29 mouse cellular contexts compared by ENCODE assay signal in the genomic region with DNA sequence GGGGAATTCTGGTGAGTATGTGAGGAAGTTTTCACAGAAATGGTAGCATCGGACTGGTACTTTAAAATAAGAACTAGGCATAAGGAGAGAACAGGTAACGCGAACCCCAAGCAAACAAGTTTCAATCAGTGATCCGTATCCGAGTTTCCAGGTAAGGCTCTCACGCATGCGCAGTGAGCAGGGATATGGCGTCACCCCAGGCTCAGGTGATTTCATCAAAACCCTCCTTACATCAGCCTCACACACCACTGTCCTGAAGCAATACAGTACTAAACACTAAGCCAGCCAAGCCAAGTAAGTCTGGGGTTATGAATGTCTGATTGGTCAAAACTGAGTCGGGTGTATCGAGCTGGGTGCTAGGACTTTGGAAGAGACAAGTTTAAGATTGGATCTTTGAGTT. TPM values are rescaled to one million over a fixed set of nuclear protein-coding genes. Genes with fewer than 3 reads are reported as not detected.
DNase-seq lines count a peak whose midpoint lies in the region; ATAC-seq and TF ChIP-seq lines count a peak whose summit lies in the region.
"Had no signal": no experiment of that assay in that cellular context is flagged by ENCODE, and none has a peak within 500 bp of the region (broad histone marks: within the 10 kb centered on the region; RNA-seq: fewer than 3 reads in every experiment).

No protein-coding gene starts in this region.

- H3K4me1 ChIP-seq in kidney, embryonic 16.5 days (ENCODE audit: insufficient read depth, low read length): peaks cover 13% of the 10 kb centered on the region
- peaks cover 7% of the 10 kb centered on the region for H3K4me1 ChIP-seq in testis, adult 2 months (ENCODE audit: control insufficient read depth, insufficient read depth, low read length)
- H3K4me1 ChIP-seq: limb, embryonic 15.5 days had no signal

- TF ChIP-seq POLR2A in testis, adult 2 months (IDR thresholded peaks at IDR 0.05; ENCODE audit: control insufficient read depth, low read depth, low read length): no peak

- TF ChIP-seq CTCF in testis, adult 2 months (IDR thresholded peaks at IDR 0.05; ENCODE audit: control insufficient read depth, insufficient read depth, insufficient replicate concordance, low read depth, low read length): no peak

- H3K27ac ChIP-seq in kidney, embryonic 16.5 days (ENCODE audit: low read length): no peak overlapping the region
- no peak overlapping the region for H3K27ac ChIP-seq in testis, adult 2 months (ENCODE audit: control insufficient read depth, insufficient read depth, low read depth, low read length)
- H3K27ac ChIP-seq in macrophage: peak overlapping the region; percentile 70
- H3K27ac ChIP-seq: embryonic facial prominence, embryonic 15.5 days; forebrain, embryonic 15.5 days; heart, embryonic 13.5 days; hindbrain, embryonic 12.5 days; limb, embryonic 15.5 days; liver, embryonic 14.5 days; neural tube, embryonic 13.5 days; stomach, postnatal 0 days had no signal

- no peaks in the 10 kb centered on the region for H3K9me3 ChIP-seq in kidney, embryonic 16.5 days (ENCODE audit: low read length)
- H3K9me3 ChIP-seq: embryonic facial prominence, embryonic 15.5 days; forebrain, embryonic 15.5 days; heart, embryonic 13.5 days; hindbrain, embryonic 12.5 days; limb, embryonic 15.5 days; midbrain, embryonic 10.5 days; neural tube, embryonic 13.5 days had no signal

- H3K36me3 ChIP-seq in kidney, embryonic 16.5 days (ENCODE audit: insufficient read depth, low read length): no peaks in the 10 kb centered on the region
- H3K36me3 ChIP-seq in testis, adult 2 months (ENCODE audit: control insufficient read depth, insufficient read depth, low read length): no peaks in the 10 kb centered on the region
- H3K36me3 ChIP-seq in macrophage (ENCODE audit: inconsistent target): no peaks in the 10 kb centered on the region
- H3K36me3 ChIP-seq: embryonic facial prominence, embryonic 15.5 days; forebrain, embryonic 15.5 days; heart, embryonic 13.5 days; hindbrain, embryonic 12.5 days; limb, embryonic 15.5 days; midbrain, embryonic 10.5 days; neural tube, embryonic 13.5 days had no signal

- H3K27me3 ChIP-seq in kidney, embryonic 16.5 days (ENCODE audit: insufficient read depth, low read length): no peaks in the 10 kb centered on the region
- H3K27me3 ChIP-seq in testis, adult 2 months (ENCODE audit: control insufficient read depth, insufficient read depth, low read length): no peaks in the 10 kb centered on the region
- H3K27me3 ChIP-seq: embryonic facial prominence, embryonic 15.5 days; forebrain, embryonic 15.5 days; heart, embryonic 13.5 days; hindbrain, embryonic 12.5 days; neural tube, embryonic 13.5 days had no signal

- H3K79me2 ChIP-seq in macrophage (ENCODE audit: inconsistent target): no peaks in the 10 kb centered on the region

- H3K4me3 ChIP-seq in kidney, embryonic 16.5 days (ENCODE audit: low read length): no peak overlapping the region
- H3K4me3 ChIP-seq in testis, adult 2 months (ENCODE audit: control insufficient read depth, low read depth, low read length): peak overlapping the region; percentile 71
- H3K4me3 ChIP-seq in macrophage (ENCODE audit: inconsistent target): no peak overlapping the region
- H3K4me3 ChIP-seq: embryonic facial prominence, embryonic 15.5 days; forebrain, embryonic 15.5 days; heart, embryonic 13.5 days; hindbrain, embryonic 12.5 days; limb, embryonic 15.5 days; midbrain, embryonic 10.5 days; myocyte; neural tube, embryonic 13.5 days had no signal

- 72% methylated on average over 10 of the region's 10 CpGs for WGBS in kidney, embryonic 16.5 days
- 54% methylated on average over 10 of the region's 10 CpGs for WGBS in macrophage (ENCODE audit: missing documents)

- H3K9ac ChIP-seq in kidney, embryonic 16.5 days (replicated peaks; ENCODE audit: low read length): no peak overlapping the region
- H3K9ac ChIP-seq: embryonic facial prominence, embryonic 15.5 days; forebrain, embryonic 15.5 days; heart, embryonic 13.5 days; hindbrain, embryonic 12.5 days; limb, embryonic 15.5 days; liver, embryonic 14.5 days; lung, embryonic 14.5 days; neural tube, embryonic 13.5 days had no signal

- H3K4me2 ChIP-seq in kidney, embryonic 16.5 days (replicated peaks; ENCODE audit: low read depth, low read length): no peak overlapping the region
- H3K4me2 ChIP-seq: embryonic facial prominence, embryonic 15.5 days; forebrain, embryonic 15.5 days; heart, embryonic 13.5 days; hindbrain, embryonic 12.5 days; limb, embryonic 15.5 days; lung, embryonic 14.5 days; neural tube, embryonic 13.5 days had no signal

- peak; percentile 43 for DNase-seq in kidney, adult 9 months
- DNase-seq in testis, postnatal 14 days (ENCODE audit: low spot score): no peak
- no peak for DNase-seq in right cerebral cortex, adult 2 months (ENCODE audit: low spot score in 2 of 2)
- DNase-seq: adrenal gland, adult 8-10 months; cerebellum, adult 9-10 months had no signal

- no peak for ATAC-seq in kidney, embryonic 16.5 days (ENCODE audit: low FRiP score, low TSS enrichment)
- ATAC-seq in cerebellum, adult (ENCODE audit: insufficient number of reproducible peaks, low FRiP score, low TSS enrichment): no peak
- ATAC-seq: activated CD4-positive, CD25-positive, alpha-beta regulatory T cell, adult 4 months; forebrain, embryonic 15.5 days; midbrain, embryonic 16.5 days had no signal

RNA-seq across cellular contexts. Expression of a gene that starts 38.9 kb away (rescaled TPM):
- not detected in 2 replicates for polyA plus RNA-seq in kidney, embryonic 16.5 days (2015; fragmentation: Nextera tagmentation; extraction: Ambion mirVana)
- polyA plus RNA-seq in testis, adult 2 months (2012; rRNA removed): not detected in 2 replicates
- total RNA-seq in macrophage (2018; cell fraction: chromatin; rRNA removed): not detected
- not detected for total RNA-seq in macrophage (2018; cell fraction: cytosol; rRNA removed)
- not detected for total RNA-seq in macrophage (2018; cell fraction: nucleus; rRNA removed)
- polyA plus RNA-seq in macrophage (2018): not detected in 3 replicates
- total RNA-seq: adrenal gland, adult 8-10 months; gastrocnemius, adult 8-10 months; heart, adult 18-20 months; heart, postnatal 25 days; left cerebral cortex, adult 18-20 months; left cerebral cortex, postnatal 36 days; MEL had no signal
- polyA plus RNA-seq: activated CD4-positive, CD25-positive, alpha-beta regulatory T cell, adult 4 months; embryonic facial prominence, embryonic 15.5 days; forebrain, embryonic 15.5 days; heart, embryonic 13.5 days; hindbrain, embryonic 12.5 days; limb, embryonic 15.5 days; liver, embryonic 14.5 days; lung, embryonic 14.5 days; midbrain, embryonic 10.5 days; midbrain, embryonic 16.5 days; myocyte; neural tube, embryonic 13.5 days; stomach, postnatal 0 days; urinary bladder, adult 2 months had no signal

RNA-seq across cellular contexts. Expression of a gene that starts 54.3 kb away (rescaled TPM):
- 28.0 and 31.3 TPM in 2 replicates for polyA plus RNA-seq in kidney, embryonic 16.5 days (2015; fragmentation: Nextera tagmentation; extraction: Ambion mirVana)
- polyA plus RNA-seq in testis, adult 2 months (2012; rRNA removed): 1.1 and 1.2 TPM in 2 replicates
- 1 to 10 TPM in 5 of 26 experiments, under 1 TPM in 14, not detected in 7; 0.13 to 4.9 (median 0.58) TPM for total RNA-seq in macrophage (2018; cell fraction: chromatin; rRNA removed)
- under 1 TPM; 0.14 to 0.91 (median 0.32) TPM for total RNA-seq in macrophage (2018; cell fraction: cytosol; rRNA removed)
- 1 to 10 TPM in 6 of 26 experiments, under 1 TPM in 20; 0.13 to 5.6 (median 0.66) TPM for total RNA-seq in macrophage (2018; cell fraction: nucleus; rRNA removed)
- 0.20 to 0.57 TPM (median 0.23 TPM) in 3 replicates for polyA plus RNA-seq in macrophage (2018)
- total RNA-seq: MEL had no signal

Comparison
In these comparisons a context has a peak if more than half of its experiments do, and no peak if none do; other contexts are left out.
1. RNA of a gene that starts 54.3 kb away (polyA plus RNA-seq): 28.0 to 31.3 TPM in kidney, embryonic 16.5 days; 1.1 to 1.2 TPM in testis, adult 2 months and 0.20 to 0.57 TPM in macrophage; every median in the first group is over 10 times any median in the second.